10 mouse cellular contexts compared by ENCODE assay signal in the genomic region with DNA sequence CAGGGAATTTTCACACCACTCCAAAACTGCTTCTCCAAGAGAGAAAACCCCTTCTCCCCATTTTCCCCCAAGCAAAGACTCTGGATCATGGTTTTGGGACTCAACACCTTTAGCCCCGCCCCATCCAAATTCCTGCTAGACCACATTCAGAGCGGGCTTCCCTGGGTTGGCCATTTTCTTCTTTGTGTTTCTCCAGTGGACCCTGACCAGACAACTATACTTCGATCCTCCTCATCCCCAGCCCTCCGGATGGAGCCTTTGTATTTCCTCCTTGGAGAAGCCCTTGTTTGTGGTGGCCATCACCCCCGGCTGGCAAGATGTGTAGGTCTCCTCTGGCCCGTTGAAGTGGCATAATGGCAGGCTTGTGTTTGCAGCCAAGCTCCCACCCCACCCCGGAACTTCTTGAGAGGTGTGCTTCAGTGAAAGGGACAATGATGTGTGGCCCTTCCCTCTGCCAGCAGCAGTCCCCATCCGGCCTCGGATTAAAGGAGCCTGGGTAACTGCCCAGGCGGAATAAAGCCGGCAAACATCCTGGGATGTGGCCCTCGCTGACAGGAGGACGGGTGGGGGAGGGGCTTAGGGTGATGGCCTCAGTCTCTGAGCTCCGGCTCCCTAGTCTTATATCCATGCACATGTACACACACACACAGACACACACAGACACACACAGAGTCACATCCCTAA. TPM values are rescaled to one million over a fixed set of nuclear protein-coding genes. Genes with fewer than 3 reads are reported as not detected.
A peak's percentile ranks its signal among the peaks of the same experiment; 100 is the strongest.
DNase-seq lines count a peak whose midpoint lies in the region; ATAC-seq lines count a peak whose summit lies in the region.
"Had no signal": no experiment of that assay in that cellular context is flagged by ENCODE, and none has a peak within 500 bp of the region (broad histone marks: within the 10 kb centered on the region; RNA-seq: fewer than 3 reads in every experiment).

No protein-coding gene starts in this region.

- intact Hi-C loops in heart, postnatal 10 days (cut with DNase I) = no loop called here

- peak overlapping the region; percentile 28 for H3K27ac ChIP-seq in limb, embryonic 10.5 days
- peak overlapping the region; percentile 12; the same call in 1 of the 2 replicates for H3K27ac ChIP-seq in stomach, embryonic 16.5 days (ENCODE audit: low read length)
- H3K27ac ChIP-seq: limb, embryonic 15.5 days had no signal

- DNase-seq in cerebellum, adult 11 months = peak; percentile 7
- DNase-seq in right cerebral cortex, adult 18-20 months = peak; percentile 54
- no peak for DNase-seq in right cerebral cortex, adult 2 months (ENCODE audit: low spot score in 2 of 2)
- no peak for DNase-seq in limb, embryonic 10.5 days (ENCODE audit: low spot score)
- DNase-seq in heart, postnatal 10 days = no peak
- DNase-seq in heart, adult 11 months = no peak
- DNase-seq: adrenal gland, adult 8-10 months had no signal

- H3K4me3 ChIP-seq in limb, embryonic 10.5 days = no peak overlapping the region
- no peak overlapping the region for H3K4me3 ChIP-seq in stomach, embryonic 16.5 days (replicated peaks; ENCODE audit: low read length)
- H3K4me3 ChIP-seq: limb, embryonic 15.5 days had no signal

- H3K9ac ChIP-seq in stomach, embryonic 16.5 days (ENCODE audit: low read length) = no peak overlapping the region
- H3K9ac ChIP-seq: limb, embryonic 15.5 days had no signal

- no peak overlapping the region for H3K4me2 ChIP-seq in stomach, embryonic 16.5 days (ENCODE audit: low read depth, low read length)
- H3K4me2 ChIP-seq: limb, embryonic 15.5 days had no signal

- 33% methylated on average over 14 of the region's 14 CpGs for WGBS in limb, embryonic 10.5 days
- 26% methylated on average over 14 of the region's 14 CpGs for WGBS in stomach, embryonic 16.5 days

- H3K27me3 ChIP-seq in limb, embryonic 10.5 days (ENCODE audit: low read depth, poor library complexity, severe bottlenecking) = no peaks in the 10 kb centered on the region
- H3K27me3 ChIP-seq in stomach, embryonic 16.5 days (ENCODE audit: control insufficient read depth, insufficient read depth, low read length) = no peaks in the 10 kb centered on the region
- H3K27me3 ChIP-seq: limb, embryonic 15.5 days had no signal

- no peak for ATAC-seq in cerebellum, adult (ENCODE audit: insufficient number of reproducible peaks, low FRiP score, low TSS enrichment)
- ATAC-seq in stomach, embryonic 16.5 days (ENCODE audit: insufficient read depth, low FRiP score) = peak; percentile 27; the same call in 1 of the 2 replicates

- peaks cover 9% of the 10 kb centered on the region for H3K4me1 ChIP-seq in limb, embryonic 10.5 days
- peaks cover 8% of the 10 kb centered on the region; the same call in 1 of the 2 replicates for H3K4me1 ChIP-seq in stomach, embryonic 16.5 days (ENCODE audit: control insufficient read depth, insufficient read depth, low read length)

- no peaks in the 10 kb centered on the region for H3K9me3 ChIP-seq in limb, embryonic 10.5 days (replicated peaks)
- no peaks in the 10 kb centered on the region for H3K9me3 ChIP-seq in stomach, embryonic 16.5 days (replicated peaks; ENCODE audit: control insufficient read depth, low read length)
- H3K9me3 ChIP-seq: limb, embryonic 15.5 days had no signal

- H3K36me3 ChIP-seq in limb, embryonic 10.5 days = no peaks in the 10 kb centered on the region
- H3K36me3 ChIP-seq in stomach, embryonic 16.5 days (ENCODE audit: control insufficient read depth, insufficient read depth, low read length) = no peaks in the 10 kb centered on the region
- H3K36me3 ChIP-seq: limb, embryonic 15.5 days had no signal

RNA-seq across cellular contexts. Expression of a gene that starts 46.8 kb away (rescaled TPM):
- 1.9 and 2.2 TPM in 2 replicates for polyA plus RNA-seq in limb, embryonic 10.5 days (2016; fragmentation: Nextera tagmentation; extraction: Ambion mirVana)
- 5.0 and 5.8 TPM in 2 replicates for polyA plus RNA-seq in stomach, embryonic 16.5 days (2015; fragmentation: Nextera tagmentation; extraction: Ambion mirVana)
- 1 to 10 TPM; 1.1 to 1.4 TPM for total RNA-seq in heart, postnatal 10 days (2021)

Comparison
In these comparisons a context has a peak if more than half of its experiments do, and no peak if none do; other contexts are left out.
1. DNase-seq: peak in cerebellum, adult 11 months (single experiment) and right cerebral cortex, adult 18-20 months (single experiment); none in right cerebral cortex, adult 2 months (0 of 2), limb, embryonic 10.5 days (single experiment), heart, postnatal 10 days (0 of 2) and heart, adult 11 months (single experiment).